Mouse (Mus musculus) intestine, embryonic 16.5 days (tissue): ENCODE results near the gene Aff1. TPM values are rescaled to one million over a fixed set of nuclear protein-coding genes. Genes with fewer than 3 reads are reported as not detected.

Experiments used
- ATAC-seq: fragments of 200-750 bp; cut with Nextera tagmentation; 2 replicates; pipeline ENCODE4 v1.8.0; 2017; ENCODE audit warnings: moderate TSS enrichment, moderate library complexity
- H3K27ac ChIP-seq: fragments of 300-500 bp; sonication (generic); 2 replicates; pipeline ENCODE4 v1.5.1; 2014; ENCODE audit warnings: mild to moderate bottlenecking, low read length
- H3K27me3 ChIP-seq: fragments of 300-500 bp; sonication (generic); replicated peaks from 2 replicates; pipeline ENCODE4 v1.6.1; 2014; ENCODE audit warnings: low read length, control low read depth, mixed read lengths; ENCODE audit not compliant: control insufficient read depth, insufficient read depth
- H3K36me3 ChIP-seq: fragments of 300-500 bp; sonication (generic); 2 replicates; pipeline ENCODE4 v1.6.1; 2014; ENCODE audit warnings: low read length, control low read depth; ENCODE audit not compliant: control insufficient read depth, insufficient read depth
- H3K4me1 ChIP-seq: fragments of 300-500 bp; sonication (generic); 2 replicates; pipeline ENCODE4 v1.6.1; 2014; ENCODE audit warnings: low read length, control low read depth, mixed read lengths; ENCODE audit not compliant: control insufficient read depth, insufficient read depth
- H3K4me2 ChIP-seq: fragments of 300-500 bp; sonication (generic); 2 replicates; pipeline ENCODE4 v1.6.1; 2014; ENCODE audit warnings: low read depth, low read length, control low read depth
- H3K4me3 ChIP-seq: fragments of 300-500 bp; sonication (generic); 2 replicates; pipeline ENCODE4 v1.5.1; 2014; ENCODE audit warnings: mild to moderate bottlenecking, low read length
- H3K9ac ChIP-seq: fragments of 300-500 bp; sonication (generic); 2 replicates; pipeline ENCODE4 v1.6.1; 2014; ENCODE audit warnings: low read depth, low read length
- H3K9me3 ChIP-seq: fragments of 300-500 bp; sonication (generic); 2 replicates; pipeline ENCODE4 v1.6.1; 2016; ENCODE audit warnings: low read length, control low read depth; ENCODE audit not compliant: control insufficient read depth
- WGBS: fragments of 180-500 bp; shearing (Covaris S2); extraction: QIAGEN DNeasy Blood & Tissue Kit; methylation state at CpG from one replicate; pipeline ENCODE4 v1.1.7; 2014; 5-methylcytosine and 5-hydroxymethylcytosine counted together
- polyA plus RNA-seq: library from polyadenylated mRNA; unstranded; fragments of >200 nt; fragmentation: Nextera tagmentation; extraction: Ambion mirVana; gene quantifications from 2 replicates; pipeline ENCODE4 v1.2.1, GENCODE M21; 2015

Gene Aff1
- 3.9 and 5.2 TPM in 2 replicates for polyA plus RNA-seq

GRCm38 (mm10) chr5:103691624-103692530 is at the start of gene Aff1:
Gene Aff1, plus strand, starts transcription at chr5:103692374.
- Histone ChIP-seq H3K4me3 (peak within 1 kb of the TSS; percentile 75), H3K4me1 (0 out of 2 replicates have a peak, but pooled peaks cover 5% of the 10 kb centered on the region), H3K27ac (no peak within 1 kb of the TSS), H3K9ac (peak within 1 kb of the TSS; percentile 75), H3K4me2 (peak within 1 kb of the TSS; percentile 100), H3K9me3 (no peaks in the 10 kb centered on the region), H3K36me3 (no peaks in the 10 kb centered on the region), H3K27me3 (peaks cover 8% of the 10 kb centered on the region)
- 4% methylated on average over 49 of the region's 50 CpGs for whole genome bisulfite sequencing
- ATAC-seq = peak; percentile 95

DNA sequence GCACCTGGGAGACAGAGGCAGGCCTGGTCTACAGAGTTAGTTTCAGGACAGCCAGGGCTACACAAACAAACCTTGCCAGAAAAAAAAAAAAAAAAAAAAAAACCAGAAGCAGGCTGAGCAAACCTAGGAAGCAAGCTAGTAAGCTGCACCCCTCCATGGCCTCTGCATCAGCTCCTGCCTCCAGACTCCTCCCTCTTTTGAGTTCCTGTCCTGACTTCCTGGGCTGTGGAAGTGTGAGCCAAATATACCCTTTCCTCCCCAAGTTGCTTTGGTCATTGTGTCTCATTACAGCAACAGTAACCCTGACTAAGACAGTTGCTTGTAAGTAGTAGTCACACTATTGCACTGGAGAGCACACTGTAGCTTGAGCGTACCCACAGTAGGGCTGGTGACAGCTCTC is 48.0 kb upstream of the Aff1 start:
- Histone ChIP-seq H3K27me3 (no peaks in the 10 kb centered on the region), H3K9ac (no peak overlapping the region), H3K9me3 (no peaks in the 10 kb centered on the region), H3K4me2 (no peak overlapping the region), H3K4me1 (no peaks in the 10 kb centered on the region), H3K27ac (no peak overlapping the region), H3K36me3 (no peaks in the 10 kb centered on the region), H3K4me3 (no peak overlapping the region)
- WGBS = 100% methylated on average over 1 of the region's 1 CpGs
- no peak for ATAC-seq

- no peaks in the 10 kb centered on the region for H3K9me3 ChIP-seq
- H3K4me3 ChIP-seq = no peak overlapping the region
- no peak for ATAC-seq
- H3K9ac ChIP-seq = no peak overlapping the region
- H3K36me3 ChIP-seq = no peaks in the 10 kb centered on the region
- H3K4me2 ChIP-seq = no peak overlapping the region
- no peaks in the 10 kb centered on the region for H3K27me3 ChIP-seq
- H3K27ac ChIP-seq = no peak overlapping the region
- WGBS = 85% methylated on average over 3 of the region's 3 CpGs
- H3K4me1 ChIP-seq = no peaks in the 10 kb centered on the region
Observed at GRCm38 (mm10) chr5:103647320-103647719, 44.9 kb upstream of the Aff1 start.

GRCm38 (mm10) chr5:103654225-103654624 is 37.9 kb upstream of the Aff1 start:
- Histone ChIP-seq H3K9me3 (0 out of 2 replicates have a peak, but pooled peaks cover 3% of the 10 kb centered on the region), H3K4me1 (peaks cover 3% of the 10 kb centered on the region; the same call in 1 of the 2 replicates), H3K4me2 (no peak overlapping the region), H3K27ac (no peak overlapping the region), H3K4me3 (no peak overlapping the region), H3K9ac (no peak overlapping the region), H3K36me3 (no peaks in the 10 kb centered on the region), H3K27me3 (0 out of 2 replicates have a peak, but pooled peaks cover 3% of the 10 kb centered on the region)
- WGBS = 43% methylated on average over 6 of the region's 6 CpGs
- no peak for ATAC-seq

DNA sequence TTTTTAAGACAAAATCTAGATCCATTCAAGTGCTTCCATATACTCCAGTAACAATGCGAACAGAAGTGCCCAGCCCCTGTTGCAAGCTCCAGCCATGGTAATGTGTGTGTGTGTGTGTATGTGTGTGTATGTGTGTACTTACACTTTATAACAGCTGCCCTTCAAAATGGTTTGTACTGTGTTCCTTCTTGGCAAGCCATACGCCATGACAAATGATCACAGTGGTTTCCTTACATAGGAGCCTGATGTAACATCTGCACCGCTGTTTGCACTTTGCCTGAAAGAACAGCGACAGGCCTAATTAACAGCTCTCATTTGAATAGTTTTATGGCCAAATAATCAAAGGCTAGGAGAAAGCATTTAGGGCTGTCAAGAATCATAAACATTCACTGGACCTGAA is 37.4 kb upstream of the Aff1 start:
- 59% methylated on average over 4 of the region's 4 CpGs for WGBS
- peaks cover 3% of the 10 kb centered on the region; the same call in 1 of the 2 replicates for H3K4me1 ChIP-seq
- H3K36me3 ChIP-seq = no peaks in the 10 kb centered on the region
- no peak overlapping the region for H3K27ac ChIP-seq
- H3K9me3 ChIP-seq = 0 out of 2 replicates have a peak, but pooled peaks cover 3% of the 10 kb centered on the region
- no peak overlapping the region; the same call in 1 of the 2 replicates for H3K9ac ChIP-seq
- no peak; the same call in 1 of the 2 replicates for ATAC-seq
- H3K27me3 ChIP-seq = 0 out of 2 replicates have a peak, but pooled peaks cover 3% of the 10 kb centered on the region
- peak overlapping the region; percentile 98 for H3K4me2 ChIP-seq
- peak overlapping the region; percentile 62 for H3K4me3 ChIP-seq

- peaks cover 3% of the 10 kb centered on the region; the same call in 1 of the 2 replicates for H3K4me1 ChIP-seq
- H3K9ac ChIP-seq = peak within 1 kb of the TSS; percentile 70
- H3K36me3 ChIP-seq = no peaks in the 10 kb centered on the region
- peak within 1 kb of the TSS; percentile 62 for H3K4me3 ChIP-seq
- 0 out of 2 replicates have a peak, but pooled peaks cover 3% of the 10 kb centered on the region for H3K27me3 ChIP-seq
- ATAC-seq = peak; percentile 95
- 0 out of 2 replicates have a peak, but pooled peaks cover 3% of the 10 kb centered on the region for H3K9me3 ChIP-seq
- no peak within 1 kb of the TSS for H3K27ac ChIP-seq
- WGBS = 1% methylated on average over 56 of the region's 56 CpGs
- peak within 1 kb of the TSS; percentile 98 for H3K4me2 ChIP-seq
Observed at GRCm38 (mm10) chr5:103655346-103656118, 36.6 kb upstream of the Aff1 start, which contains the start of gene 1700016H13Rik. Gene 1700016H13Rik, minus strand, starts transcription at chr5:103656010.

GRCm38 (mm10) chr5:103658921-103659320 is 33.3 kb upstream of the Aff1 start:
- 0 out of 2 replicates have a peak, but pooled peaks cover 3% of the 10 kb centered on the region for H3K27me3 ChIP-seq
- WGBS = 69% methylated on average over 5 of the region's 5 CpGs
- H3K4me2 ChIP-seq = no peak overlapping the region
- ATAC-seq = no peak
- 0 out of 2 replicates have a peak, but pooled peaks cover 3% of the 10 kb centered on the region for H3K9me3 ChIP-seq
- no peak overlapping the region for H3K4me3 ChIP-seq
- H3K9ac ChIP-seq = no peak overlapping the region
- H3K4me1 ChIP-seq = peaks cover 3% of the 10 kb centered on the region; the same call in 1 of the 2 replicates
- H3K27ac ChIP-seq = no peak overlapping the region
- no peaks in the 10 kb centered on the region for H3K36me3 ChIP-seq

DNA sequence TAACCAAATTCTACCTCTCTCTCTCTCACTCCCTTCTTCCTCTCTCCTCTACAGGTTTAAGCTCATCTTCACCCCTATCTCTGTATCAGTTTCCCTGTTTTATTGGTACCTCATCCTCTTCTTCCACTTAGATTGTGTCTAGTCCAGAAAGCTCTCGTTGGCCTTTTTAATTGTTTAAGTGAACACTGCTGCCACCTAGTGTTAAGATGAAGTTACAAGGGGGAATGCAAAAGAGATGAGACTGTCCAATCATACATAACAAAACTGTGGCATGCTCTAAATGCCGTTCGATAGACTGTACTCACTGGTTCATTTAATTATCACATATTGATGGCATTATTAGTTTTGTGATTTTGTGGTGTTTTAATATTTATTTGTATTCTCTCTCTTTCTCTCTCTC is 32.6 kb upstream of the Aff1 start:
- no peak overlapping the region for H3K4me3 ChIP-seq
- no peak for ATAC-seq
- no peak overlapping the region for H3K27ac ChIP-seq
- peaks cover 3% of the 10 kb centered on the region; the same call in 1 of the 2 replicates for H3K4me1 ChIP-seq
- H3K36me3 ChIP-seq = no peaks in the 10 kb centered on the region
- 0 out of 2 replicates have a peak, but pooled peaks cover under 1% of the 10 kb centered on the region for H3K9me3 ChIP-seq
- no peak overlapping the region for H3K9ac ChIP-seq
- H3K27me3 ChIP-seq = 0 out of 2 replicates have a peak, but pooled peaks cover 3% of the 10 kb centered on the region
- H3K4me2 ChIP-seq = no peak overlapping the region
- 34% methylated on average over 3 of the region's 3 CpGs for WGBS

DNA sequence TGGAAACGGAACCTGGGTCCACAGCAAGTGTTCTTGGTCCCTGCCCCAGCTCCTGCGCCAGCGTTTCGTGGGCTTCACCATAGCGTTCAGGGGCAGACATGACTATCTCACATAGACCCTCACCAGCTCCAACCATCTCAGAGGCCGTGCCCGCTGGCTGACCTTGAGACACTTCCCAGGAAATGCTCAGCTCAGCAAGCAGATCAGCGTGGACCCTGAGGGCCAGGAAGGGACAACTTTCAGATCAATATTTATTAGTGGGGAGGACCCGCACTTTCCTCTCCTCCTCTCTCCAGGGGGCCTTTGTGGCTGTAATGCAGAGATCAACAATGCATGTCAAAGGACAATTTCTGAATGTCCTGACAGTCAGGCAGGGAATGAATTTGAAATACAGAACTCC is 27.2 kb upstream of the Aff1 start:
- Histone ChIP-seq H3K27me3 (no peaks in the 10 kb centered on the region), H3K27ac (no peak overlapping the region), H3K4me3 (no peak overlapping the region), H3K4me2 (no peak overlapping the region), H3K9ac (no peak overlapping the region), H3K9me3 (no peaks in the 10 kb centered on the region), H3K36me3 (no peaks in the 10 kb centered on the region), H3K4me1 (no peaks in the 10 kb centered on the region)
- ATAC-seq = no peak
- WGBS = 68% methylated on average over 9 of the region's 9 CpGs
